In genomic region chr5:53212087-53212781, GRCm38 (mm10) we compare ENCODE assay signal across 8 mouse cellular contexts. TPM values are rescaled to one million over a fixed set of nuclear protein-coding genes. Genes with fewer than 3 reads are reported as not detected.
DNase-seq lines count a peak whose midpoint lies in the region; ATAC-seq and TF ChIP-seq lines count a peak whose summit lies in the region.

No protein-coding gene starts in this region.

- peaks cover 67% of the 10 kb centered on the region for H3K27me3 ChIP-seq in heart, embryonic 13.5 days (replicated peaks)
- peaks cover 24% of the 10 kb centered on the region for H3K27me3 ChIP-seq in Patski

- DNase-seq in heart, adult 11 months = no peak
- DNase-seq in Patski (ENCODE audit: low read depth, low spot score) = no peak
- DNase-seq in ovary, postnatal 14 days (ENCODE audit: low spot score) = no peak
- no peak for DNase-seq in adipocyte (ENCODE audit: low spot score)
- no peak for DNase-seq in spleen, adult 18-20 months

- no peak for TF ChIP-seq CTCF in Patski (IDR thresholded peaks at IDR 0.05)

- no peaks in the 10 kb centered on the region for H3K36me3 ChIP-seq in heart, embryonic 13.5 days

- in situ Hi-C loops in Patski (cut with MboI; ENCODE audit: low pct_unique_long_range_greater_than_20kb) = no loop called here

- H3K4me3 ChIP-seq in heart, embryonic 13.5 days = peak overlapping the region; percentile 72

- no peaks in the 10 kb centered on the region for H3K9me3 ChIP-seq in heart, embryonic 13.5 days

- CTCF ChIA-PET in Patski (lab: Charles Lee) = no interaction called here

- H3K4me2 ChIP-seq in heart, embryonic 13.5 days = peak overlapping the region; percentile 99

- no peak for ATAC-seq in heart, embryonic 13.5 days (ENCODE audit: extremely low read depth, insufficient number of reproducible peaks, low FRiP score, low TSS enrichment)
- ATAC-seq in Patski = peak; percentile 5
- ATAC-seq in granulocyte monocyte progenitor cell, adult 5-6 weeks (replicated peaks; ENCODE audit: poor library complexity, severe bottlenecking) = peak; percentile 62
- peak; percentile 45 for ATAC-seq in megakaryocyte progenitor cell, adult 5-6 weeks (replicated peaks; ENCODE audit: poor library complexity)

- 21% methylated on average over 20 of the region's 20 CpGs for WGBS in heart, embryonic 13.5 days

- POLR2A ChIA-PET in Patski (lab: Charles Lee) = interaction anchor here (0.7 kb wide), 1 partner anchor 12 kb away, joined by 3 read pairs; no protein-coding TSS in a partner anchor

- no peak overlapping the region for H3K27ac ChIP-seq in heart, embryonic 13.5 days (replicated peaks)

- peak overlapping the region; percentile 84 for H3K9ac ChIP-seq in heart, embryonic 13.5 days

- H3K4me1 ChIP-seq in heart, embryonic 13.5 days = peaks cover 22% of the 10 kb centered on the region

RNA-seq across cellular contexts. Expression of gene Sel1l3, which starts 1.5 kb away (rescaled TPM):
- polyA plus RNA-seq in heart, embryonic 13.5 days (2015; fragmentation: Nextera tagmentation; extraction: Ambion mirVana) = 1.0 and 1.3 TPM in 2 replicates
- 8.1 TPM for polyA plus RNA-seq in Patski (2021)
- total RNA-seq in granulocyte monocyte progenitor cell, adult 5-6 weeks (2014; fragmentation: Nextera tagmentation) = not detected in 2 replicates
- total RNA-seq in granulocyte monocyte progenitor cell, adult 5-6 weeks (2017) = not detected in 2 replicates
- not detected in 2 replicates for total RNA-seq in megakaryocyte progenitor cell, adult 5-6 weeks (2015)
- 0.03 TPM in 1 of 2 replicates, not detected in the other for total RNA-seq in megakaryocyte progenitor cell, adult 5-6 weeks (2017)

RNA-seq across cellular contexts. Expression of gene Smim20, which starts 54.6 kb away (rescaled TPM):
- polyA plus RNA-seq in heart, embryonic 13.5 days (2015; fragmentation: Nextera tagmentation; extraction: Ambion mirVana) = 149 and 169 TPM in 2 replicates
- polyA plus RNA-seq in Patski (2021) = 91.7 TPM
- 51.4 and 54.4 TPM in 2 replicates for total RNA-seq in granulocyte monocyte progenitor cell, adult 5-6 weeks (2014; fragmentation: Nextera tagmentation)
- 48.3 and 57.0 TPM in 2 replicates for total RNA-seq in granulocyte monocyte progenitor cell, adult 5-6 weeks (2017)
- total RNA-seq in megakaryocyte progenitor cell, adult 5-6 weeks (2015) = 62.7 and 65.7 TPM in 2 replicates
- 46.7 and 56.9 TPM in 2 replicates for total RNA-seq in megakaryocyte progenitor cell, adult 5-6 weeks (2017)
